Mouse (Mus musculus) layer of hippocampus, adult 11-12 months (tissue): ENCODE measurements around the gene Gse1.

Source experiments
- DNase-seq: peaks from one replicate; pipeline ENCODE4 v3.0.0; 2022; ENCODE audit warnings: low spot score

Gse1 gene

DNA sequence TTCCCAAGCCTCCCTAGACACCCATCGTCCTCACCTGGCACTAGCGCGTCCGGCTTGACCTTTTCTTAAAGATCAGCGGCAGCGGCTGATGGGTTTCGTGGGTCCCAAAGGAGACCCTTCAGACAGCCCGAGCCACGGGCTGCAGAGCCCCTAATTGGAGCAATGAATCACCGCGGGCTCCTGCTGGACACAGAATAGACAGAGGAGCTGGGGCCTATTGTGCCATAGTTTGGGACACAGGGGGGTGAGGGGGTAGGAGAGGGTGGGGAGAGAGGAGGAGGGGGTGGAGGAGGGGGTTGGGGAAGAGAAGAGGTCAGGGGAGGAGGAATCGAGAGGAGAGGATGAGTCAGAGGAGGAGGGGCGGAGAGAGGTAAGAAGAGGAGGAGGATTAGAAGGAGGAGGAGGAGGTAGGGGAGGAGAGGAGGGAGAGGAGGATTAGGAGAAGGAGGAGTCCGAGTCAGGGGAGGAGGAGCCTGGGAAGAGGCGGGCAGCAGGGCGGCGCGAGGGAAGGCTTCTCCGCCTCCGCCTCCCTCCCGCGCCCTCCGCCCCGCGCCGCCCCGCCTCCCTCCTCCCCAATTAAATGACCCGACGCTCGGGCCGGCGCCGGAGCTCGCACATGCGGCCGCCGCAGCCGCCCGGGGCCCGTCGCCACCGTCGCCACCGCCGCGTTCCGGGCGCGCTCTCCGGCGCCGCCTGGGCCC is at the start of gene Gse1:
Gse1 (plus strand) TSS at position 566 of the 701 bp plus-strand sequence.
- peak; percentile 69 for DNase-seq

DNA sequence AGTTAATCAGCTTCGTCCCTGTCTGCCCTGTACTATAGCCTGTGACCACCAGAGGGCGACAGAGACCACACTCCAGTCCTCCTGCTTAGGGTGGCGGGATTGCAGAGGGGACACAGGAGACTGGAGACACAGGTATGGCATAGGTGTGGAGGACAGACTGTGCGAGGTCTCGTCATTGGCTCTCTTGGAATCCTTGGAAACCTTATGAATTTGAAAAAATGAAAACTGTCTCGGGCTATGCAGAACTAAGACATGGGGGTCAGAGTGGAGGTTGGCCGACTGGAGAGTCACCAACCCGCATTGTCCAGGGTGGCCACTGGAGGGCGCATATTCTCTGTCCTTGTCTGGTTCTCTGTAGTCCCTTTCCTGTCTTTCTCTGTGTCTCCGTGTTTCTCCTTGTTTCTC is 49.2 kb upstream of the Gse1 start:
- peak; percentile 90 for DNase-seq

DNA sequence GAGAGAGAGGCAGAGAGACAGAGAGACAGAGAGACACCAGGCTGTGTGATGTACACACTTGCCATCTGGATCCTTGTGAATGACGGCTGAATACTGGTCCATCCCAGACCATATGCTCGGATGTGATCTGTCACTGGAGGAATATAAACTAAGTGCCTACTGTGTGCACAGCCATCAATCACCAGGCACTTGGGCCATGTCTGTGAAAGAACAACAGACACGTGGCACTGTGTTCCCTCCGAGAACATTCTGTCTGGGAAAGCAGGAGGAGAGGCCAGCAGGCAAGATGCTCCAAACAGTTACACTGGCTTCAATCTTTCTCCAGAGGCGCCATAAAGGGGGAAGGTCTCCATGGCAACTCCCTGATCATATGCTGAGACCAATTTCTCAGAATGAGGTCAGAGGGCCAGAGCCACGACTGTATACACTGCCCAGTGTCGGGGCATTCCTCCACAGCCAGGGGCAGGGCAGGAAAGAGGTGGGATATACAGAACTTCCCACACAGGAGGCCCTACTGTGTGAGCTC is 47.7 kb upstream of the Gse1 start:
- no peak for DNase-seq

DNA sequence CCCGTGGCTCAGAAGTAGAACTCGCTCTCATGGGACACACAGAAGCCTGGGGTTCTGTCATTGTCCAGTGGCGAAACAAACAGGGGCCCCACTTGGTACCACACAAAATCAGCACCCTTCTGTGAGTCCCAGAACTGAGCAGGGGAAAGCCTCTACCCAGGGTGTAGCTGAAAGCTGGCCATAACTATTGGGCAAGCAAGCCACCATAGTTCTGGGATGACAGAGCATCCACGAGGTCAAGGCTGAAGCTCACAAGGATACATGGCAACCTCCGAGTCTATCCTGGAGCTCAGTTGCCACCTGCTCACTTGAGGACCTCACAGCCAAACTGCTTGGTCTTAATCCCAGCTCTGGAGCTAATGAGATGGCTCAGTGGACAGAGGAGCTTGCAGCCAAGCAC is 47.0 kb upstream of the Gse1 start:
- DNase-seq = no peak

DNA sequence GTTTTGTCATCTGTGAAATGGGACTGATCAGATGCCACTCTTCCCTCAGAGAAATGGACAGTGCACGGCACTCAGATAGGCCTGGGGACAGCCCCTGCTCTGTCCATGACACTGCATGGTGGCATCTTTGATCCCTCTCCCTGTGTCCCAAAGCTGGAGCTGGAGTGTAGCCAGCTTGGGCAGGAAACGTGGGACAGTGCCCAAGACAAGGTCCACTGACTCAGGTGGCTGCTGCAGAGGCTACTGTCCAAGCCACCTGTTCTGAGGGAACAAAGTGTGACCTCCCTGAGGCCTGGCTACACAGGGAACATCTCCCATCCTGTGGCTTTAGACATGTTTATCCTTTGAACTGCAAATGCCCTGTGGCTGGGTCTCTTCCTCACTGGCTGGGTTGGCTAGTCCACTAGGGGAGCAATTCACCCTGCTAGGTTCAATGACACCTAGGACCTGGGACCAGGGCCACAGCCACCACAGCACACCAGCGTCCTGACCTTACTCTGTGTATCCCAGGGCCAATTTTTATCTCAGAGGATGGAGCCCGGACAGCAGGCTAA is 46.3 kb upstream of the Gse1 start:
- DNase-seq = no peak

DNA sequence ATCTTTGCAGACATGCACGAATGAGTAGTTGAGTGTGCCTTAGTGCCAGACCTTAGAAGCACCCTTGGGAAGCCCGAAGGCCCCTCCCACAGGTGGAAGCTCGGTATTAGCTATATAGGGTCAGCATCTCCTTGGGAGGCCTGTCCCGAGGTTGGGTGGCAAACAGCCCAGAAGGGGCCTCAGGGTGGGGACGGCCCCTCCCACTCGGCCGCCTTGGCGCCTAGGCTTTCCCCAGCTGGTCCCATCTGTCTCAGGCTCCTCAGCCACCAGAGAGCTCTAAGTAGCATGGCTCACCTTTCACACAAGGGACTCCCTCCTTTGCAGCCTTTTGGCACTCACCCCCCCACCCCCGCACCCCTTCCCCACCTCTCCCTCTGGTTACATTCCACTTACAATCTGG is 43.9 kb upstream of the Gse1 start:
- no peak for DNase-seq

DNA sequence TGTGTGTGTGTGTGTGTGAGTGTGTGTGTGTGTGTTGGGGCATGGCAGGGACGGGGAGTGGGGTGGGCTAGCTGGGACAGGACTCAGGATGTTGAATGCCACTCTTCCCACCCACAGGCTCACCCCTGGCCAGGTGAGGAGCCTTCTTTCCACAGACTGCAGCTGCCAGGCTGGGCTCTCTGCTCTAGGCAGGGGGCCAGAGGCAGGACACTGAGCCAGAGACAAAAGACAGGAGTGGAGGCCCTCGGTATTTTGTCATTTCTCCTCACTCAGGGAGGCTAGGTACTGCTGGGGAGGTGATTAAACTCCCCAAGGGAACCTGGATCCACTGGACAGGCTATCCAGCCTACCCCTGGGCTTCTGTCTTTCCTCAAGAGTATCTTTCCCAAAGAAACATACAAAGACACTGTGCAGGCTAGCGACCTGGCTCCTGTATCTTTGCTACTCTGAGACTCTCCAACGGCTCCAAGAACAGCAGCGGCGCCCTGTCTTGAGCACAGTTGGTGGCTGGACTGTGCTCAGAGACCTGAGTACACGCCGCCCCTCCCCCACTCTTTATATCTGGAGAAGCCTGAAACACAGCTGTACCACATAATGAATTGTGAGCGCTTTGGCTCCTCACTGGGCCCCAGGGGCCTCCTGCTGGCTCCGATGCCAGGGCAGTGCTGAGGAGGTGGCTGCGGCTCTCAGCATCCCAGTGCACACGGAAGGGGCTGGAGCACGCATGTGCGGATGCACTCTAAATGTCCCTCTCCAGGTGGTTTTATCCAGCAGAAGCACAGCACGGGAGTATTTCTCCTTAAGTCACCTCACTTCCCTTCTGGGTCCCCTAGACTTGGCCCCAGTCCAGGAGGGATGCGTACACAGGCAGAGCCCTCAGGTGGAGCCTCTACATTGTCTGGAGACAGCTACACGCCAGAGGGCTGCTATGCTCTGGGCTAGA is 43.1 kb upstream of the Gse1 start:
- no peak for DNase-seq

DNA sequence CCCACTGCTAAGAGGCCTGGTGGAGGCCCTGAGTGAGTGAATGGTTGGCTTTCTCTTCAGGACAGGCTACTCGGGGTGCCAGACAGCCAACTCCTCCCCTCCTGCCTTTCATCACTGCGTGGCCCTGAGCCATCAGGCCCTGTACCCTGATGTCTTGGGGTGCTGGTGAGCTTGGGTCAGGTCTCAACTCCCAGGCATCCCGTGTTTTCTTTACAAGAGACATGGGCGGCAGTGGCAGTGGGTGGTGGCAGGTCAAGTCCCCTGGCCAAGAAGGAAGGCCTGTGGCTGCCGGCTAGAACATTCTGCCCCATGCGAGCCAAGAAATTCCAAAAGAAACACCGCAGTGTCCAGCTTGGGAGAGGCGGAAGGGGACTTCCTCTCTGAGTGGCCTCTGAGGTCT is 41.8 kb upstream of the Gse1 start:
- DNase-seq = no peak

DNA sequence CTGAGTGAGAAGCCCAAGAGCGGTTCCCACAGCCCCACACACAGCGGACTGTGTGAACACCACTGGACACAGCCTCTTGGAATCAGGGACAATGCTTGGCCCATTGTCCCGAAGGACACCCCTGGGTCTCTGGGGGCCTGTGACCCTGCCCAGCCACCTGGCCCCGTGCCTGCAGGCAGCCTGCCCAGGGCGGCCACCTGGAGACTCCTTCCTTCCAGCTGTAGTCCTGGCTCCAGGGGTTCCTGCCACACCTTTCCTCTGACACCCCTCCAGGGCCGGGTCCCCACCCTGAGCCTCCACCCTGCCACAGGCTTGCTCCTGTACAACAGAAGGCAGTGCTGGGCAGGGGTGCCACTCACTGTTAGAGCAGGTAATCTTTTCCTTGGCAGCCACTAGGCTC is 39.7 kb upstream of the Gse1 start:
- no peak for DNase-seq

DNA sequence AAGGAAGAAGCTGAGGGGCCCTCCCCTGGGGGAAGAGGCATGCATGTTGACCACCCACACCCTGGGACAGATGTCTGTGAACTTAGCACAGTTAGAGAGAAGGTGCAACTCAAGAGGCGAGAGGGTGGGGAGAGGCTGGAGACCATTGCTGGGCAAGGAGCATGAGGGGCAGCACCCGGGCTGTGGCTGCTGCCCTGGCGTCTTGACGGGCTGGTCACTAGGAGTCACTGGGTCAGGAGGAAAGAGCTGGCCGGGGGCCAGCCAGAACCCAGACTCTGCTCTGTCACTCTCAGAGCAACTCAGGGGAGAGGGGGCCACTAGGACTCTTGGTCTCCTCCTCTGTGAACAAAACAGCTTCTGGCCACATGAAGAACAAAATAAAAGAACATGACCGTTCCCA is 38.8 kb upstream of the Gse1 start:
- DNase-seq = no peak

DNA sequence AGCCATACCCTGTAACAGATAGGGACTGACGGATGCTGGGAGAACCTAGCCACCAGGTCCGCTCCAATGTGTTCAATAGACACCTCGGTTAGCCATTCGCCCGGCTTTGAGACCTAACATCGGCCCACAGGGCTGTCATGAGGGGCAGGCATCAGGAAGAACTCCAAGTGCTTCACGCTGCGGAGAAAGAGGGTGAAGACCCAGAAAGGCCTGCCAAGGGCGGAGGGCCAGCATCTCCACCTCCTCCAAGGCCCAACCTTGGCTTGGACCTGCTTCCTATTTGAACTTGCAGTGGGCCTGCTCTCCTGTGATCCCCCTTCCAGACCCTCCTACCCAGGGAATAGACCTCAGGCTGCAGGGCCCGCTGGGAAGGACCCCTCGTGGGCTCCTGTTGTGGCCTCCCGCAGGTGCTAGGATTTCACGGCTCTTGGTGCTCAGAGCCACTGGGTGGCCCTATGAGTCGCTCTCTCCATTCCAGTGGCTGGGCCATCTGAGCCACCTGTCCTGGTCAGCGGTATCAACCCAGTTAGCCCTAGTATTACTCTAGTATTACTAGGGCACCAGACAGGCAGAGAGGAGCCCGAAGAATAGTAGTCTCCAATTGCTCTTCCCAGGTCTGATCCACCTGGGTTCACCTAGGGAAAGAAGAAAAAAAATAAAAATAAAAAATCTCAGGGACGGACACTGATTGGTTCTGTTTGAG is 38.0 kb upstream of the Gse1 start:
- DNase-seq = no peak

DNA sequence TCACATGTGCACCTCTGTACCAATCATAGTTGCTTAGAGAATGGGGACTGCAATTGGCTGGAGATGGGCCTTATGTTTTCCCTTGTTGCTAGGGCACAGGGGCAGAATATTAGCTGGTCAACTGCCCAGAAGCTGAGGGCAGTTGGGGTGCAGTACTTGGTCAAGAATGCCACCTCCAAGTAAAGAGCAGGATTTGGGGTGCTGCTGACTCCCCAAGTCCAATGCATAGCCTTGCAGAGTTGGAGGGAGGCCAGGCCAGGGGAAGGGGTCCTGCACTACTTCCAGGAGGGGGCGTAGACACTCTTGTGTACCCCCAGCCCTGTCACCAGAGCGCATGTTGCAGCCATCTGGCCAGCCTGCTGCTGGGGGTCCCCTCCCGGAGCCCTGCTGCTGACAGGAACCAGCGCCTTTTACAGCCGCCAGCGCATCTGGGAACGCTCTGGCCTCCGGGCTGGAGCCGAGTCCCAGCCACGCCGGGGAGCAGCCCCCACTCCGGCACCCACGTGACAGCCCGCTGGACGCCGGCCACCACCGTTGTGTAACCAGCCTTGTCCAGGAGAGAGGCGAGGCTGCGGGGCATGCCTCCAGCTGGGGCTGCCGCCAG is 37.3 kb upstream of the Gse1 start:
- DNase-seq = peak; percentile 88

DNA sequence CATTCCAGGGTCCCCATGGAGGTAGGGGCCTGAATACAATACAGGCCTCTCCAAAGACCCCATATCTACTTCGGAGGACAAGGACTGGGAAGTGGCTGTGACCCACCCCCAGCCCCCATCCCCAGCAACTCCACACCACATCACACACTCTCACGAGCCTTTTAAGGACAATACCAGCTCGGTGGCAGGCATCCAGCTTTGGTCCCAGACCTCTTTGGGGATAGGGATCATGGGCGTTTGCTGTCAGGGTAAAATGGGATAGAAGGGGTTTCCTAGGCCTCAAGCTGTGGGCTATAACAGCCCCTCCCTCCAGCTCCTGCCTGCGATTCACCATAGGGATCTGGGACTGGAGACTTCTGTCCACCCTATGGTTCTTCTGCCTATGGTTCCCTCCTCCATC is 36.6 kb upstream of the Gse1 start:
- no peak for DNase-seq

DNA sequence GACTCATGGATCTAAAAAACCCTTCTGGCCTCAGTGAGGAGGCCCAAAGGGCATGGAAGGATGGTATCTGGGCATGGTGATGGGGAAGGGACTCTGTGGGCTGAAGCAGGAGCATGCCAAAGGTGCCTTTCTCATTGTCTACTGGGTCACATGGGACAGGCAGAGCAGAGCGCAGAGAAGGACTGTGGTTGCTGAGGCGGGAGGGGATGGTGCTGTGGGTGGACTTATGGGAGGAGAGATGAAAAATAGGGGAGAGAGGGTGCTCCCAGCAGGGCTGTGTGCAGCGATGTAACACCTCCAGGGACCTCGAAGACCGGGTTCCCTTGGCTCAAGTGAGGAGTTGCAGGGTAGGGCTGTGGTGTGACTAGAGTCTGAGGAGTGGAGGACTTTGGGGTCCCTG is 36.1 kb upstream of the Gse1 start:
- no peak for DNase-seq

DNA sequence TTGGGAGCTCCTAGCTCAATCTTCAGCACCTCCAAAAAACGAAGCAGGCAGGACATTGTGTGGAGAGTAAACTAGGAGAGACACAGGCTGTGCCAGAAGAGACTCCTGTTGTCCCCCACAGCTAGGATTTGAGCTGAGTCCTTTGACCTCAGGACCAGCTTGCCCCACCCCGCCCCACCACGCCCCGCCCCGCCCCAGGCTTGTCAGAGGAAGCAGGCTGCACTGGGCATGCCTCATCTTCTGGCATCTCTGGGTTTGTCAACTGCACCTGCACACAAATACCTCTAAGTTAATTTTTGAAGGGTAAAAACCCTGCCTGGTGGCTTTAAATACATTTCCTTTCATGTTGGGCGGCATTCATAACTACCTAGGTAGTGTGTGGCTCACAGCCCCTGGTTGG is 26.9 kb upstream of the Gse1 start:
- DNase-seq = no peak

DNA sequence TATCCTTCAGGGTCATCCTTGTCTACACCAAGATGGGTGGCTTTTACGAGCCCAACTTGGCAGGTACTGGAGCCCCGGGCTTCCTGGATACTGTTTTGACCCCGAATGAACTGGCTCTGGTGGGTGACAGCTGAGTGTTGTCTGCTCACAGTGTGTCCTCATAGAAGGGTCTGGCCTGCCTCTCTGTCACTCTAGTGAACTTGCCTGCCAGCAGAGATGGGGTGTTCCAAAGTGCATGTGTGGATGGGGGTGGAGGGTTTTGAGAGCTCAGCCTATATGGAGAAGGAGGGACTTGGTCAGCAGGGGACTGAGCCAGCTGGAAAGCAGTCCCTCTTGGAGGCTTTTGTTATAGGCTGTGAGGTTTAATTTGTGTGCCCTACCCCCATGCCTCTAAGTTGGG is 25.7 kb upstream of the Gse1 start:
- no peak for DNase-seq

DNA sequence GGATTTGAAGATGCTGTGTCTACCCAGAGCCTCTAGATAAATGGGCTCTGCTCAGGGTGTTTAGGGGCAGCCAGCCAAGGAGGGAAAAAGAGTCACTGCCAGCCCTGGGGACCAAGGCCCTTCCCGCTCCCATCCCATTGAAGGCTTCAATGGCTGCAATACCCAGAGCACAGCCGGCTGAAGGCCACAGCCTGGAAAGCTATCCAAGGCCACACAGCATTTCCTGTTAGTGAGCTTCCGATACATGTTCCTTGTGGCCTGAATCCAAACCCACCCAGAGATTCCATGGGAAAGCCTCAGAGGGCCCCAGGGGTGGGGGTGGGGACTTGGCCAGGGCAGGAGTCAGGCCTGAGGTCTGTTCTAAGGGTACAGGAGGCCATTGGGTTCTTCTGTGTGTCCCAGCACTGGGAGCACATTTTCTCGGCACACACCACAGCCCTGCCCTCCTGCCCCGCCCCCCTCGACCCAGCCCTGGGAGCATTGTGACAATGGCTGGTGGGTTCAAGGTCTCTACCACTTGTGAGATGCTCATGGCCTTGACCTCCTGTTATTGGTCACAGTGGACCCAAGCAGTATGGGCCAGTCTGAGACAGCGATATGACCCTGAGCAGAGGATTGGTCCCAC is 23.4 kb upstream of the Gse1 start:
- no peak for DNase-seq

DNA sequence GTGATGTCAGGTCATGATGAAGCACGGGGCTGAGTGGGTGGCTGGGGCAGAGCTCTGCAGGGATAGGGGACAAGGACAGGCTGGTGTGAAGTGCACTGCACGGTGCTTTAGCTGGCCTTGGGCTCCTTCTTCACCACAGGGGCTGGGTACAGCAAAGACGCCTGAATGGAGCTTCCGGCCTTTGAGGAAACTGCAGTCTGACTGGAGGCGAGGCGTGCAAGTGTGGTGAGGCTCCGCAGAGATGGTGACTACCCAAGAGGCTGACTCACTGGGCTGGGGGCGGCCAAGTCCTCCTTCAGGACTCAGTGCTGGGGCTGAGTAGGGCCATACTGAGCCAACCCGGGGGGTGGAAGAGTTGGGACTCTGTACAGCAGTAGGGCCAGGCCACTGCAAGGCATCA is 22.3 kb upstream of the Gse1 start:
- no peak for DNase-seq

DNA sequence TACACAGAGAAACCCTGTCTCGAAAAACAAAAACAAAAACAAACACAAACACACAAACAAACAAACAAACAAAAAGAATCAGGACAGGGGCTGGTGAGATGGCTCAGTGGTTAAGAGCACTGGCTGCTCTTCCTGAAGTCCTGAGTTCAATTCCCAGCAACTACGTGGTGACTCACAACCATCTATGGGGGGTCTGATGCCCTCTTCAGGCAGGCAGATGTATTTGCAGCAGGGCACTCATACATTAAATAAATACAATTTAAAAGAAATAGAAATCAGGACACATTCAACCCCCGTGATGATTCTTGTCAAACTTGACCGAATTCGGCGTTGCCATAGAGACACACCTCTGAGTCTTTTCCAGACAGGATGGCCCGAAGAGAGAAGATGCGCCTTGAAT is 20.9 kb upstream of the Gse1 start:
- no peak for DNase-seq

DNA sequence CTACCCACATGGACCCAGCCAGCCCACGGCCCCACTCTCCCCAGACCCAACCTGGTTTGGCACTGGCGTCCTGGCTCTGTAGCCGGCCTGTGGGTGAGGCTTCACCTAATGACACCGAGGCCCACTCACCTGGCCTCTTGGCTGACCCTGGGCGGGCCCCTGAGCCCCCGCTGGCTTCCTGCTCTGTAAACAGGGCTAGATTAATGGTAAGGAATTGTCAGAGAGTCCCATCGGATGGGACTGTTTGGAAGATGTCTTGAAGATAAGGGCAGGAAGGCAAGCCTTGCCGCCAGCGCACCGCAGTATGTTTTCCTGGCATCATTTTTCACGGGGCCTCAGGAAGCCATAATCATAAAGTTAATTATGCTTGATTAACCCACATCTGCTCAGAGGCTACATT is 20.1 kb upstream of the Gse1 start:
- DNase-seq = no peak

DNA sequence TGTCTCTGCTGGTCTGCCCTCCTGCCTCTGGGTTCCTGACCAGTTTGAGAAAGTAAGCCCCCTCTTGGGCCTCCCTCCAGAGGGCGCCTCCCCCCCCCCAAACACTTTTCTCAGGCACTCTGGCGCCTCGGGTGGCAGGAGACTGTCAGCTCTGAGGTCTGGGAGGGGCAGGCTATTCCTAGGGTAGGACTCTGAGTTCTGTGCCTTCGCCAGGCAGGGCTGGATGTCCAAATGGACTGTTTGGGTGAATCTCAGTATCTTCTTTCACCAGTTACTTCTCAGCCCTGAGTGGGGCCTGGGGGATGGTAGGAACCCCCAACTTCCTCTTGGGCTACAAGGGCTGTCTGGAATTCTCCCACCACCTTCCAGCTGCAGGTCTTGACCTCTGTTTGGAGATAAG is 16.9 kb upstream of the Gse1 start:
- no peak for DNase-seq
